Mouse (Mus musculus) heart, adult 2 months (tissue): ENCODE data around the gene Tmem262.

ENCODE experiments used
- CTCF ChIP-seq: fragments of 200-600 bp; IDR thresholded peaks from 2 replicates; pipeline ENCODE4 v1.8.1; 2022; ENCODE audit warnings: antibody characterized with exemption, mild to moderate bottlenecking, moderate library complexity
- POLR2A ChIP-seq: fragments of 200-500 bp; IDR thresholded peaks from 2 replicates; pipeline ENCODE4 v1.6.1; 2011; ENCODE audit warnings: mild to moderate bottlenecking, low read depth, low read length, control low read depth; ENCODE audit not compliant: insufficient read depth

DNA sequence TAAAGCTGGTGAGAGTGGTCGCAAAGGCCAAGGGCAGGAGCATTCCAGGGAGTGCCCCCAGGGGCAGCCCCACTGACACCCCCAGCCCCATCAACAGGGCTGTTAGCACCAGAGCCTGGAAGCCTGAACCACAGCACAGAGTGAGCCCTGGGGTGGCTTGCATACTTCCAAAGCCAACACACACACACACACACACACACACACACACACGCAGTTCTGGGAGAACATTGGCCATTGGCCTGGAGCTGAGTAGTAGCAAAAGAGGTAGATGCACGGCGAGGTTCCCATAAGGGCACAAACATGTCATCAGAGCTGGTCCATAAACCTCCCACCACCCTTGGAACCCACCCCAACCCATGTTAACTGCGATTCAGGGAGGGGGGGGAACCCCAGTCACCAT lies 13.3 kb upstream of the Tmem262 start:
- TF ChIP-seq CTCF (no peak), POLR2A (no peak)
